Mouse (Mus musculus) urinary bladder, adult 2 months (tissue): ENCODE results near the gene Gdf9. TPM values are rescaled to one million over a fixed set of nuclear protein-coding genes. Genes with fewer than 3 reads are reported as not detected.

Source experiments
- DNase-seq: peaks from one replicate; pipeline ENCODE4 v3.0.0; 2022; ENCODE audit warnings: low spot score
- polyA plus RNA-seq: library from polyadenylated mRNA; depleted of rRNA; stranded (reverse); fragments of >200 nt; gene quantifications from 2 replicates; pipeline ENCODE4 v1.2.3, GENCODE M21; 2012; rRNA removed

Gene Gdf9
- polyA plus RNA-seq, 1 experiment, result 1.2 TPM

DNA sequence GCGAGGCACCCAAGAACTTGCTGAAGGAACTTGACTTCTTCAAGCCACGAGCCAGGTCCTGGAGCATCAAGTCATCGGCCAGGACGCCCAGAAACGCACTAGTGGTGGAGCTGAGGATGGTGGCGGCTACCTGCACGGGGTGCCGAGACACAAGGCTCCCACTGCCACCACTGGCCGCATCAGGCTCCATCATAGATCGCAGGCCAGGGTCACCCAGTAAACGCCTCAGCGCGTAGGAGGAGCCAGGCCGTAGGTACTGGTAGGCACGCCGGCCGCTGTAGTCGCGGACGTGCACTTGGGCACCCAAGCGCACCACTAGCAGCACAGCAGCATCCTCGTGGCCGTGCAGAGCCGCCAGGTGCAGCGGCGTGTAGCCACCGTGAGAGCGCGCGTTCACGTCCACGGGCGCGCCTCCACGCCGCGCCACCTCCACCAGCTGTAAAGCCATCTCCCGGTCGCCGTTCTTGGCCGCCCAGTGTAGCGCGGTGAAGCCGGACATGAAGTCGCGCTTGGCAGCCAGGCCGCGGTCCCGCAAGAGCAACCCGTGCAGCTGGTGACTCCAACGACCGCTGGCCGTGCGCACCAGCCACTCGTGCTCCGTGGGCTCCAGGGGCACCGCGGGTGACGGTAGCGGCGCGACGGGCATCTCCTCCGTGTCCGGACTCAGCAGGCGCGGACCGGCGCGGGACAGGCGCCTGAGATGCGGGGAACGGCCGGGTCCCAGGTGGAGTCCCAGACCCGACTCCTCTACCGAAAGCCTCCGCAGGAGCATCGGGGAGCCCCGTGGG lies 47.8 kb downstream of the Gdf9 start:
- no peak for DNase-seq

DNA sequence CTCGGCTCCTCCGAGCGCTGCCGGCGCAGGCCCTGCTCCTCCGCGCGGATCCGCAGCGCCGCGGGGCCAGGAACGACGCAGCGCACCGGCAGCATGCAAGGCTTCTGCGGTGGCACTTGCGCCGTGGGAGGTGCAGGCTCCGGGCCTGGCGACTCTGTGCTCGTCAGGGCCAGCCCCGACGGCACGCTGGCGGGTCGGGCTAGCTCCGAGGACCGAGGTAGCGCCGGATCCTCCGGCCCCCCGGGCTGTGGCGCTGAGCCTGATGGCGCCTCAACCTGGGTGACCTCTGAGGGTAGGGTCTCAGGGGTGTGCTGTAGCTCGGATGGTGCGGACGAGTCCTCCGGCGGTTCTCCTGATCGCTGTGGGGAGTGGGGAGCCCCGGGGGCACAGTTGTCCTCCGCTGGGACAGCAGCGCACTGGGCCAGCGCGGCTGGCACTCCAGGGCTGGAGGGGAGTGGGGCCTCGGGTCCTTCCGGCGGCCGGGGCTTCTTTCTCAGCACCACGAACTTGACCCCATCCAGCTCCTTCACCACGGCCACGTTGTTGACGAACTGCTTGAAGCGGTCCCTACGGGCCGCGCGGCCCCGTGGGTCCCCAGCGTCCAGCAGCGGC lies 48.5 kb downstream of the Gdf9 start:
- no peak for DNase-seq

DNA sequence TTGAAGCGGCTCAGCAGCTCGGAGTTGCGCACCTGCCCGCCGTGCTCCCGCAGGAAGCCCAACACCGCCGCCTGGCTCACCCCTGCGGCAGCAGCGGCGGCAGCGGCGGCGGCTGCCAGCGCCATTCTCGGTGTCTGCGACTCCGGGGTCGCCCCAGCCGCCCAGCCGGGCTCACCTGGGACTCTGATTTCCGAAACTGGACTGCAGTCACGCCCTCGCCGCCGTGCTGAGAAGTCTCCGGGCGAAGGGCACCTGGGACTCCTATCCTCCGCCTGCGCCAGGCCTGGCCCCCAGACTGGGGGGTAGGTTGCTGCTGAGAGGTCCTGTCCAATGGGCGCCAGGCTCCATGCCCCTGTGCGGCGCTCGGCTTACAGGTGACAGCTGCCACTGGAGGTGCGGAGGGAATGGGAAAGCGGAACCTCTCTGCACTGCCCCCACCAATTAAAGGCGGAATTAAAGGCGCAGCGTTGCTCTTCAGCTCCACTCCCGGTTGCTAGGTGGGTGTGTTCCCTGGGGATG lies 49.0 kb downstream of the Gdf9 start, which contains the start of the genes Gm9945 and Sowaha:
Gm9945 (plus strand) TSS at position 384 of the 519 bp plus-strand sequence.
Sowaha (minus strand) TSS at position 492 of the 519 bp plus-strand sequence.
- peak; percentile 50 for DNase-seq

DNA sequence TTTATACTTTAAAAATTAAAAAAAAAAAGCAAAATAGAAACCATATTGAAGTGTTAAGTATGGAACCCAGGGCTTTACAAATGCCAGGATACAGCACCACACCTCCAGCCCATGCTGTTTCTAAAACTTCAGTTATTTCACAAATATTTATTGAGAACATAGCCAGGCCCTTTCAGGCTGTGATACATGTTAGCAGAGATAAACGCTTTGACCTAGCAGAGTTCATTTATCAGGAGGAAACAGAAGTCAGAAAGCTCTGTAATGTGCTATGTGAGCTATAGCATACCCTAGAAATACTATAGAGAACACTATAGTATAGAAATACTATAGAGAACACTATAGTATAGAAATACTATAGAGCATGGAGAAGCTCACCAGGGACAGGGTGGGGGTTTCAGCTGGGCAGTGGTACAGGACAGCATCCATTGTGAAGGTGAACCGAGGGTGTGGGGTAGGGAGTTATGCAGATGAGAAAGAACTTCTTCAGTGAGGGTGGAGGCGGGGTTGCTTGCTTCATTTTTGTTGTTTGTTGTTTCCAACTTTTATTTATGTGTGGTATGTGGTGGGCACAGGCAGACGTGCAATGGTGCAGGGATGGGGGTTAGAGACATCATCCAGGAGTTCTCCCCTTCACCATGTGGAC lies 50.4 kb downstream of the Gdf9 start:
- DNase-seq, result no peak

DNA sequence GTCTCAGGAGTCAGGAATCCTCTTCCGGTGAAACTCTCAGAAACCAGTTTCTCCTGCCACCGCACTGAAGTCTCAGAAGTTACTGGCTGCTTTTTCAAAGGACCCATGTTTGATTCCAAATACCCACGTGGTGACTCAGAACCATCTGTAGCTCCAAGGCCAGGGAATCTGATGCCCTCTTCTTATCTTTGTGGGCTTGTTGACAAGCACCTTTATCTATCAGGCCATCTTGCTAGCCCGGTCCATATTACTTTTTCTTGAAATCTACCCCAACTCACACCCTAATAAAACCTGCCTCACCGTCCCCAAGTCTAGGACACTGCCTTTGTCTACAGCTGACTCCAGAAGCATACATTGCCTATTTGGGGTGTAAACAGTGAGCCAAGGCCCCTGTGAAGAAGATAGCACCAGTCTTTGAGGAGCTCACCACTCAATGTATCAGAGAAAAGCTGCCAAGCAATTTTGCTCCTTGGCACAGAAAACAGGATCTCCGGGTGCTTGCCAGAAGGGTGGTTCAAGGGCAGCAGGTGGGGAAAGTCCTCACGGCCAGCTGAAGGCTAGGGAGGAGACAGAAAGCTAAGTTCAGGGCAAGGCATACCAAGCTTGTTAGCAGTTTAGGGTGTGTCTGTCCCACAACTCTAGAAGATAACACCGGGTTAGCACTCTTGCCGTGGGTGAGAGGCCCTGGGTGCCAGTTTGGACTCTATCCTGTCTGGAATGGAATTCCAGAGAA lies 52.5 kb downstream of the Gdf9 start:
- no peak for DNase-seq

DNA sequence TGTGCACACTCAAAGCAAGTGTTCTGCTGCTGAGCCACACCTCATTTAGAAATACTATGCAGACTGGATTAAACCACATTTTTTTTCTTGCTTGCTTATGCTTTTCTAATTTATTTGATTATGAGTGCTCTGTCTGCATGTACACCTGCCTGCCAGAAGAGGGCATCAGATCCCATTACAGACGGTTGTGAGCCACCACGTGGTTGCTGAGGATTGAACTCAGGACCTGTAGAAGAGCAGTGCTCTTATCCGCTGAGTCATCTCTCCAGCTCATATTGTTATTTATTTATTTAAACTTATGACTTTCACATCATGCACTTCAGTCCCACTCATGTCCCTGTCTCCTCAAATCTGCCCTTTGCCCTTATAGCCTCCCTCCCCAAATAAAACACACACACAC lies 54.9 kb downstream of the Gdf9 start:
- DNase-seq, result no peak

DNA sequence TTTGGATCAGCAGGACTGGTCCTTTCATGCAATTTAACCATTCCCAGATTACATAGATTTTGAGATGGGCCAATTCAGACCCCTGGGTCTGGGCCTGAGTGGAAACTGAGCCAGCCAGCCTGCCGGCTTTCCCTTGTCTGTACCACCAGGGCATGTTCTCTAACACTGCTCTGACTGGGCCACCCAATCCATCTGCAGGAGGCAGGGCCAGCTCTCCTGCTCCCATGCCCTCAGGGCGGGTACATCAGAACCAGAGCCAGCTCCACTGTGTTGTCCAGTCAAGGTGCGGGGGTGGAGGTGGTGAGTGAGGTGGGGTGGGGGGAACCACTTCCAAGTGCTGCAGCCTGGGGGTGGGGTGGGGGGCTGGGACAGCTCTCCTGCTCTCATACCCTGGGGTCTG lies 55.5 kb downstream of the Gdf9 start:
- DNase-seq, result no peak

DNA sequence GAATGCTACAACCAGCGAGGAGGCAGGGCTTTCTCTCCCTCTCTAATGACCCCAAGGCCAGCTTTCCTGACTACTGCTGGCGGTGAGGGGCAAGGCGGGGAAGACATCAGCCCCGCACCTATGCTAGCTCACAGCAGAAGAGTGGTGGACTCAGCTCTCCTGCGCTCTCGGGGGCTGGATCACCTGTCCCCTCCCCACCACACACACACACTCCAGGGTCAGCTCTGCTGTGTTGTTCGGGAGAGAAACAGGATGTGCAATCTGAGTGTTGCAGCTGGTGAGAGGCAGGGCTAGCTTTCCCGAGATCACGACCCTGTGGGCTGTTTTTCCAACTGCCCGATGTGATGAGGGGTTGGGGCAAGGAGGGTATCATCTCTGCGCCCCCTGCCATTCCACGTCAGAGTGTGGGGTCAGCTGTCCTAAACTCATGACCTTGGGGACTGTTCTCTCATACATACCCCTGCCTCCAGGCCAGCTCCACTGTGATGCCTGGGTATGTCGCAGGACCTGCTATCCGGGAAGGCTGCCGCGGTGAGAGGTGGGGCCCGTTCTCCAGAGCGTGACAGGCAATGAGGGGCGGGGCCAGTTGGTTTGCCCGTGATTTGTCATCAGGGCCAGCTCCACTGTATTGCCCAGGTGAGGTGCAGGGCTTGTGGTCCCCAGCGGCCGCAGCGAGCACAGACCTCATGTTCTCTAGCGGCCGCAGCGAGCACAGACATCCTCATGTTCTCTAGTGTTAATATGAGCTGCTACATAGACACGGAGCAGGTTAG lies 56.2 kb downstream of the Gdf9 start:
- DNase-seq, result peak; percentile 47

Other genes with a start within 250 kb of the Gdf9 start
- gene Hspa4, start 130.6 kb upstream of the Gdf9 start, polyA plus RNA-seq, result 49.3 and 60.3 TPM in 2 replicates
- 9.4 and 11.0 TPM in 2 replicates for gene Zcchc10, start 106.3 kb upstream of the Gdf9 start, polyA plus RNA-seq
- 26.9 and 33.6 TPM in 2 replicates for gene Aff4, start 80.2 kb upstream of the Gdf9 start, polyA plus RNA-seq
- not detected in 2 replicates for gene Leap2, start 7.9 kb upstream of the Gdf9 start, polyA plus RNA-seq
- 266 and 310 TPM in 2 replicates for gene Uqcrq, start 192 bp upstream of the Gdf9 start, polyA plus RNA-seq
- 1.8 and 2.9 TPM in 2 replicates for gene Gm10447, start 26.1 kb downstream of the Gdf9 start, polyA plus RNA-seq
- gene Shroom1, start 26.2 kb downstream of the Gdf9 start, polyA plus RNA-seq, result 12.1 and 12.9 TPM in 2 replicates
- not detected in 2 replicates for gene Gm9837, start 39.5 kb downstream of the Gdf9 start, polyA plus RNA-seq
- 0.11 and 0.15 TPM in 2 replicates for gene Gm9945, start 49.1 kb downstream of the Gdf9 start, polyA plus RNA-seq
- gene Sowaha, start 49.3 kb downstream of the Gdf9 start, polyA plus RNA-seq, result 6.5 and 7.4 TPM in 2 replicates
- 63.8 and 64.4 TPM in 2 replicates for gene Sept8, start 88.2 kb downstream of the Gdf9 start, polyA plus RNA-seq
- 14.3 and 16.1 TPM in 2 replicates for gene Kif3a, start 136.4 kb downstream of the Gdf9 start, polyA plus RNA-seq
- gene Il4, start 187.6 kb downstream of the Gdf9 start, polyA plus RNA-seq, result 0.19 and 0.37 TPM in 2 replicates
- not detected in 2 replicates for gene Il13, start 203.7 kb downstream of the Gdf9 start, polyA plus RNA-seq